Comparison of ENCODE assay signal across 13 mouse cellular contexts in the genomic region with DNA sequence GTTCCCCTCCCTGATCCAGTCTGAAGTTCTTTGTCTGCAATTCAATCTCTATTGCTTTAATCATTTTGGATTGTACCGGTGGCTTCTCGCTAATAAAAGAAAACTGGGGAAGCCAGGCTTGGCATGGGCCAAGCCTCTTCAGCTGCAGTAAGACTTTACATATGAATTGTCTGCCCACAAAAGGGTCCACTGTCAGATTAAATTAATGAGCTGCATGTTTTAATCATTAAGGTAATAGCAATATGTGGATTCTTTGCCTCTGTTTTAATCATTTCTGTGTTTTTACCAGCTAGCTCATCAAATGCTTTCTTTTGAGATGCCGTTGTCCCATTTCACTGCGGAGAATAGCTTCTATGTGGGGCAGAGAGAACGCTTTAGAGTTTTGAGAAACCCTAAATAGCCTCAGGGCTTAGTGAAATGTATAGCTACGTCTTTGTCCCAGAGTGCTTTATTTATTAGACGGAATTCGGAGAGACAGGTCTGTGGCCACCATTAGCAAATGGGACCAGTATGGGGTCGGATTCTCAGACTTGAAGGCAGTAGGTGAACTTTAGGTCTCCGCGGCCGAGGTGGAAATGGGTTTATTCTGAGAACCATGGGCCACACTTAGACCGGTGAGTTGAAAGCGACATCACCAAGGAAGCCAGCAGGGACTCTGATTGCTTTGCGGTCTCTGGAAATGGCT. TPM values are rescaled to one million over a fixed set of nuclear protein-coding genes. Genes with fewer than 3 reads are reported as not detected.
DNase-seq lines count a peak whose midpoint lies in the region; ATAC-seq and TF ChIP-seq lines count a peak whose summit lies in the region.
"Had no signal": no experiment of that assay in that cellular context is flagged by ENCODE, and none has a peak within 500 bp of the region (broad histone marks: within the 10 kb centered on the region; RNA-seq: fewer than 3 reads in every experiment).

No protein-coding gene starts in this region.

- no peak for TF ChIP-seq CTCF in hindbrain, postnatal 0 days (IDR thresholded peaks at IDR 0.05; ENCODE audit: low read depth)
- no peak for TF ChIP-seq CTCF in brain, embryonic 14.5 days (IDR thresholded peaks at IDR 0.05; ENCODE audit: borderline replicate concordance, extremely low read depth, insufficient read depth, insufficient read length)

- no peak overlapping the region for H3K9ac ChIP-seq in hindbrain, embryonic 11.5 days (ENCODE audit: low read depth, low read length)
- no peak overlapping the region for H3K9ac ChIP-seq in hindbrain, postnatal 0 days (replicated peaks; ENCODE audit: low read length)
- H3K9ac ChIP-seq in forebrain, embryonic 15.5 days (replicated peaks) = no peak overlapping the region
- H3K9ac ChIP-seq in neural tube, embryonic 12.5 days = no peak overlapping the region
- H3K9ac ChIP-seq: liver, embryonic 15.5 days had no signal

- no peaks in the 10 kb centered on the region for H3K9me3 ChIP-seq in hindbrain, embryonic 11.5 days (ENCODE audit: control insufficient read depth, low read length)
- H3K9me3 ChIP-seq in hindbrain, postnatal 0 days (ENCODE audit: low read length) = no peaks in the 10 kb centered on the region
- no peaks in the 10 kb centered on the region for H3K9me3 ChIP-seq in forebrain, embryonic 15.5 days
- H3K9me3 ChIP-seq in neural tube, embryonic 12.5 days = no peaks in the 10 kb centered on the region
- H3K9me3 ChIP-seq: liver, embryonic 15.5 days had no signal

- no peak overlapping the region for H3K27ac ChIP-seq in hindbrain, embryonic 11.5 days (ENCODE audit: low read depth, low read length)
- no peak overlapping the region for H3K27ac ChIP-seq in hindbrain, postnatal 0 days
- H3K27ac ChIP-seq in forebrain, embryonic 15.5 days (replicated peaks) = peak overlapping the region; percentile 33; the same call in 1 of the 2 replicates
- H3K27ac ChIP-seq in neural tube, embryonic 12.5 days = no peak overlapping the region
- H3K27ac ChIP-seq: liver, embryonic 15.5 days had no signal

- intact Hi-C loops in left cerebral cortex, postnatal 25 days (cut with DNase I) = no loop called here

- no peaks in the 10 kb centered on the region for H3K36me3 ChIP-seq in hindbrain, embryonic 11.5 days (ENCODE audit: control insufficient read depth, insufficient read depth, low read length)
- H3K36me3 ChIP-seq in hindbrain, postnatal 0 days (ENCODE audit: insufficient read depth, low read length) = no peaks in the 10 kb centered on the region
- no peaks in the 10 kb centered on the region for H3K36me3 ChIP-seq in forebrain, embryonic 15.5 days
- no peaks in the 10 kb centered on the region for H3K36me3 ChIP-seq in neural tube, embryonic 12.5 days
- H3K36me3 ChIP-seq: liver, embryonic 15.5 days had no signal

- peak; percentile 10 for DNase-seq in hindbrain, embryonic 11.5 days (ENCODE audit: low spot score)
- DNase-seq in hindbrain, postnatal 0 days (ENCODE audit: low spot score) = no peak
- DNase-seq in brain, embryonic 14.5 days (ENCODE audit: low read depth) = peak; percentile 91
- DNase-seq in adrenal gland, postnatal 36 days = no peak
- DNase-seq in layer of hippocampus, adult 9-11 months = no peak
- no peak for DNase-seq in left cerebral cortex, postnatal 25 days (ENCODE audit: low spot score in 2 of 2)
- DNase-seq: cerebellum, adult 11 months; lung, postnatal 10 days; right cerebral cortex, postnatal 25 days had no signal

- ATAC-seq in hindbrain, embryonic 11.5 days (ENCODE audit: low FRiP score) = peak; percentile 65; the same call in 1 of the 2 replicates
- ATAC-seq in hindbrain, postnatal 0 days = no peak
- ATAC-seq in forebrain, embryonic 15.5 days (replicated peaks) = peak; percentile 73
- 0 out of 2 replicates have a peak, but pooled peaks have one; percentile 33 for ATAC-seq in neural tube, embryonic 12.5 days (ENCODE audit: low FRiP score, low read depth)
- ATAC-seq: Patski had no signal

- no peak for TF ChIP-seq POLR2A in brain, embryonic 14.5 days (IDR thresholded peaks at IDR 0.05; ENCODE audit: borderline replicate concordance, extremely low read depth, insufficient read depth, insufficient read length, poor library complexity, severe bottlenecking)

- H3K4me2 ChIP-seq in hindbrain, embryonic 11.5 days (replicated peaks; ENCODE audit: low read depth, low read length) = no peak overlapping the region
- no peak overlapping the region for H3K4me2 ChIP-seq in hindbrain, postnatal 0 days (ENCODE audit: low read depth, low read length)
- H3K4me2 ChIP-seq in forebrain, embryonic 15.5 days (replicated peaks) = peak overlapping the region; percentile 25
- H3K4me2 ChIP-seq in neural tube, embryonic 12.5 days (replicated peaks) = peak overlapping the region; percentile 27
- H3K4me2 ChIP-seq: liver, embryonic 15.5 days had no signal

- peaks cover 3% of the 10 kb centered on the region; the same call in 1 of the 2 replicates for H3K4me1 ChIP-seq in hindbrain, embryonic 11.5 days (replicated peaks; ENCODE audit: control insufficient read depth, insufficient read depth, low read length)
- H3K4me1 ChIP-seq in hindbrain, postnatal 0 days (ENCODE audit: insufficient read depth, low read length) = no peaks in the 10 kb centered on the region
- H3K4me1 ChIP-seq in forebrain, embryonic 15.5 days = peaks cover 19% of the 10 kb centered on the region
- peaks cover 14% of the 10 kb centered on the region for H3K4me1 ChIP-seq in neural tube, embryonic 12.5 days
- H3K4me1 ChIP-seq: liver, embryonic 15.5 days had no signal

- no peak overlapping the region for H3K4me3 ChIP-seq in hindbrain, embryonic 11.5 days (ENCODE audit: low read depth, low read length)
- no peak overlapping the region for H3K4me3 ChIP-seq in hindbrain, postnatal 0 days (ENCODE audit: low read length)
- no peak overlapping the region for H3K4me3 ChIP-seq in forebrain, embryonic 15.5 days
- H3K4me3 ChIP-seq in neural tube, embryonic 12.5 days = no peak overlapping the region
- H3K4me3 ChIP-seq: liver, embryonic 15.5 days had no signal

- H3K27me3 ChIP-seq in hindbrain, embryonic 11.5 days (ENCODE audit: control insufficient read depth, insufficient read depth, low read length) = no peaks in the 10 kb centered on the region
- H3K27me3 ChIP-seq in hindbrain, postnatal 0 days (ENCODE audit: insufficient read depth, low read length) = no peaks in the 10 kb centered on the region
- no peaks in the 10 kb centered on the region for H3K27me3 ChIP-seq in forebrain, embryonic 15.5 days
- no peaks in the 10 kb centered on the region for H3K27me3 ChIP-seq in neural tube, embryonic 12.5 days (replicated peaks)
- H3K27me3 ChIP-seq: liver, embryonic 15.5 days; Patski had no signal

- WGBS in hindbrain, embryonic 11.5 days = 64% methylated on average over 15 of the region's 15 CpGs
- 53% methylated on average over 15 of the region's 15 CpGs for WGBS in hindbrain, postnatal 0 days
- 7% methylated on average over 15 of the region's 15 CpGs for WGBS in forebrain, embryonic 15.5 days
- WGBS in neural tube, embryonic 12.5 days = 30% methylated on average over 15 of the region's 15 CpGs

RNA-seq across cellular contexts. Expression of a gene that starts 28.1 kb away (rescaled TPM):
- polyA plus RNA-seq in hindbrain, embryonic 11.5 days (2014; fragmentation: Nextera tagmentation; extraction: Ambion mirVana) = 669 and 690 TPM in 2 replicates
- total RNA-seq in hindbrain, postnatal 0 days (2014; rRNA removed) = 572 and 622 TPM in 2 replicates
- polyA plus RNA-seq in hindbrain, postnatal 0 days (2015; fragmentation: Nextera tagmentation; extraction: Ambion mirVana) = 543 and 545 TPM in 2 replicates
- 1,791 and 2,202 TPM in 2 replicates for polyA plus RNA-seq in brain, embryonic 14.5 days (2012; rRNA removed)
- 594 and 667 TPM in 2 replicates for polyA plus RNA-seq in forebrain, embryonic 15.5 days (2015; fragmentation: Nextera tagmentation; extraction: Ambion mirVana)
- polyA plus RNA-seq in neural tube, embryonic 12.5 days (2016; fragmentation: Nextera tagmentation; extraction: Ambion mirVana) = 583 and 604 TPM in 2 replicates
- 100 to 1,000 TPM; 740 to 770 TPM for total RNA-seq in adrenal gland, postnatal 36 days (2021)
- total RNA-seq in left cerebral cortex, postnatal 25 days (2021) = 100 to 1,000 TPM; 306 to 319 TPM

RNA-seq across cellular contexts. Expression of a gene that starts 49.1 kb away (rescaled TPM):
- 327 and 331 TPM in 2 replicates for polyA plus RNA-seq in hindbrain, embryonic 11.5 days (2014; fragmentation: Nextera tagmentation; extraction: Ambion mirVana)
- total RNA-seq in hindbrain, postnatal 0 days (2014; rRNA removed) = 96.4 and 102 TPM in 2 replicates
- 182 and 185 TPM in 2 replicates for polyA plus RNA-seq in hindbrain, postnatal 0 days (2015; fragmentation: Nextera tagmentation; extraction: Ambion mirVana)
- 123 and 139 TPM in 2 replicates for polyA plus RNA-seq in brain, embryonic 14.5 days (2012; rRNA removed)
- polyA plus RNA-seq in forebrain, embryonic 15.5 days (2015; fragmentation: Nextera tagmentation; extraction: Ambion mirVana) = 237 and 246 TPM in 2 replicates
- polyA plus RNA-seq in neural tube, embryonic 12.5 days (2016; fragmentation: Nextera tagmentation; extraction: Ambion mirVana) = 253 and 265 TPM in 2 replicates
- total RNA-seq in adrenal gland, postnatal 36 days (2021) = 100 to 1,000 TPM; 111 to 122 TPM
- total RNA-seq in left cerebral cortex, postnatal 25 days (2021) = 10 to 100 TPM; 64.7 to 66.8 TPM

Comparison
In these comparisons a context has a peak if more than half of its experiments do, and no peak if none do; other contexts are left out.
1. DNase-seq: peak in hindbrain, embryonic 11.5 days (single experiment) and brain, embryonic 14.5 days (single experiment); none in hindbrain, postnatal 0 days (single experiment), adrenal gland, postnatal 36 days (0 of 2), layer of hippocampus, adult 9-11 months (single experiment) and left cerebral cortex, postnatal 25 days (0 of 2).
2. H3K4me2 ChIP-seq: peak in forebrain, embryonic 15.5 days (single experiment) and neural tube, embryonic 12.5 days (single experiment); none in hindbrain, embryonic 11.5 days (single experiment) and hindbrain, postnatal 0 days (single experiment).